Mouse (Mus musculus) layer of hippocampus, postnatal 14 days (tissue): ENCODE results near the gene Slc29a1. TPM values are rescaled to one million over a fixed set of nuclear protein-coding genes. Genes with fewer than 3 reads are reported as not detected.
A peak's percentile ranks its signal among the peaks of the same experiment; 100 is the strongest.

ENCODE experiments used
- DNase-seq, 2 experiments: peaks; one replicate each; pipeline ENCODE4 v3.0.0; 2021 to 2022; ENCODE audit warnings: low spot score in 2 of 2, mixed read lengths in 1 of 2
- total RNA-seq, 2 experiments: library from RNA; stranded (reverse); gene quantifications; 2 replicates each; pipeline ENCODE4 v1.2.3; 2021

Gene Slc29a1
- total RNA-seq, 2 experiments from 2014 or later = 17.5 to 22.9 TPM

DNA sequence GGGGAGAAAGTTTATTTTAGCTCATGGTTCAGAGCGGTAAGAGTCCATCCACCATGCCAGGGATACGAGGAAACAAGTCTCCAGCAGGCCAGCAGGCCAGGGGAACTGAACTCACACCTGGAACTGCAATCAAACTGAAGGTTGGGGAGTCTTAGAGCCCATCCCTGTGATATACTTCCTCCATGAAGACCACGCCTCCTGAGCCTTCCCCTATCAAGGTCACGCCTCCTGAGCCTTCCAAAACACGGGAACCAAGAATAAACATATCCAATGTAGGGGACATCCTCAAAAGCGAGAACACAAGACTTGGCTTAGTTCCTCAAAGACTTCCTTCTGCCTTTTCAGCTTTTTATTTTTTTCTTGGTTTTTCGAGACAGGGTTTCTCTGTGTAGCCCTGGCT, 13.5 kb upstream of the Slc29a1 start:
- no peak for DNase-seq

DNA sequence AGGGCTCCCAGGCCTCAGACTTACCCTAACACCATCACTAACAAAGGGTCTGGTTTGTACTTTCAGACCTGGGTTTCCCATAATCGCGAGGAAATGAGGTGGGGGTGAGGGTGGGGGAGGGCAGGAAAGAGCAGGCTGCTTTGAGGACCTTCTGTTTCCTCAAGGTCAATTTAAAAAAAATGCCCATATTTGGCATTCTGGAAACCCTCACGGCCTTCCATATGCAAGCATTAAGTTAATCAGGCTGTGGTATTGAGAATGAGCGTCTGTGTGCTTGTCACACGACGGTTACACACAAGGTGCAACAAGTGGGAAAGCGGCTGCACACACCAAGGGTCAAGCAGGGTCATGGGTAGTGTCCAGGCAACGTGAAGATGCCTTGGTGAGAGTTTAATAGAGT, 12.6 kb upstream of the Slc29a1 start:
- DNase-seq = no peak

DNA sequence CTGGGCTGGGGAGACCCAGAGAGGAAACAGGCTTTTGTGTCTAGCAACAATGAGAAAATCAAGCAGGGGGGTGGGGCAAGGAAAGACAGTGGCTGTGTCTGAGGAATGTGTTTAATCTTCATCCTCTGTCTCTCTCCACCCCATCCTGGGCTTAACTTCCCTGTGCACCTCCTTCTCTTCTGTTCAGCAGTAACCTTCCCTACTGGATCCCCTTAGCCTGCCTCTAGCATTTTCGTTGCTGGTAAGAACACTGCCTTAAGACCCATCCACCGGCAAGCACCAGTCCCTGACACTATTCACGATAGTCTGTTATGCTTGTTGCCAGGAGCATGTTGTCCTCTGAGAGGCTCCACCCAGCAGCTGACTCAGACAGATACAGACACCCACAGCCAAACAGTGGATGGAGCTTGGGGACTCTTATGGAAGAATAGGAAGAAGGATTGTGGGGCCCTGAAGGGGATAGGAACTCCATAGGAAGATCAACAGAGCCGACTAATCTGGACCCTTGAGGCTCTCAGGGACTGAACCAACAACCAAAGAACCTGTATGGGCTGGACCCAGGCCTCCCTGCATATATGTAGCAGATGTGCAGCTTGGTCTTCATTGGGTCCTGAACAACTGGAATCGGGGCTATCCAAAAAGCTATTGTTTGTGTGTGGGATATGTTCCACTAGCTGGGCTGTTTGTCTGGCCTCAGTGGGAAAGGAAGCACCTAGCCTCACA, 10.9 kb upstream of the Slc29a1 start:
- DNase-seq = no peak

DNA sequence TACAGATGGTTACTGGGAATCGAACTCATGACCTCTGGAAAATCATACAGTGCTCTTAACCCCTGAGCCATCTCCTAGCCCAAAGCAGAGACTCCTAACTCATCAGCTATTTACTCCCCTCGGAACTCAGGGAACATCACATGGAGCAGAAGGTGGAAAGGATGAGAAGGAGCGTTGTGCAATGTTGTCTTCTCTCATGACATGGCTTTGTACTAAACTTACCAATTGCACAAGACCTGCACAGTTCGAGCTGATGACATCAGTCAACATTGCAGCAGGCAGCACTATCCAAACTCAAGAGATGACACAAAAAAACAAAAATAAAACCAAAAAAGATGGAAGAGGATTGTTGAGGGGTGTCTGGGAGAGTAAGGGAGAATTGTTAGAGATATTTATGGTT, 9.0 kb upstream of the Slc29a1 start:
- DNase-seq = no peak

DNA sequence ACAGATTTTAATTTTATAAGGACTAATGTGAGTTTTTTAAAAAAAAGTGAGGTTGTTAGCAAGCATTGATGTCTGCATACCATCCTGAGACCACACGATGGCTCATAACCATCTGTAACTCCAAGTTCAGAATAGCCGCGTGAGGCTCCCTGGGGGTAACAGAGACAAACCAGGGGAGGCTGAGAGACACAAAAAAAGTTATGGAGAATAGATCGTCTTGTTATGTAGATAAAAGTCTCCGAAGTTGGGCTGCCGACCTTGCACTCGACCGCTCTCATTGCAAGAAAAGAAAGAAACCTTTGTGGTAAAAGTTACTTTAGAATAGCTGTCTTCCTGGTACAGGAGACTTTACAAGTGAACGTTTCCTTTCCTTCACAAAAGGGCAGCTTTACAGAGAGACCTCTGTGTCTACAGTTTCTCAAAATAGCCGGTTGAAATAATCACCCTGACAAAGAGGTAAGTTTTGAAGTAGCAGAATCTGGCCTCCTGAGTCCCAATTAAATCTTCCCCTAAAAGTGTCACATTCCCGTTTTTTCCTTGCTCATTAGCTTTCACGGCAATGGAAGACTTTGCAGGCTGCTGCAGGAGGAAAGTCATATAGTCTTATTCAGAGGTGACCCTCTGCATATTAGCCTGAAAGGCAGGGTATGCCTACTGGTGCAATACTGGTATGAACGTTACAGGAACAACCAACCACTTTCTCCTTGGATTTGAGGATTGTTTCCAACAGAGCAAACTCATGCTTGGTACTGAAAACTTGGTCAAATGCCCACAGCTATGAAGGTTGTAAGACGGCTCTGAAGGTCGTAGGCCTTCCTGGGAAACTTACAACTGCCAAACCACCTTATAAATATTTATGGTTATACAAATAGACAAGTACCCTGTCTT, 7.8 kb upstream of the Slc29a1 start:
- no peak for DNase-seq

DNA sequence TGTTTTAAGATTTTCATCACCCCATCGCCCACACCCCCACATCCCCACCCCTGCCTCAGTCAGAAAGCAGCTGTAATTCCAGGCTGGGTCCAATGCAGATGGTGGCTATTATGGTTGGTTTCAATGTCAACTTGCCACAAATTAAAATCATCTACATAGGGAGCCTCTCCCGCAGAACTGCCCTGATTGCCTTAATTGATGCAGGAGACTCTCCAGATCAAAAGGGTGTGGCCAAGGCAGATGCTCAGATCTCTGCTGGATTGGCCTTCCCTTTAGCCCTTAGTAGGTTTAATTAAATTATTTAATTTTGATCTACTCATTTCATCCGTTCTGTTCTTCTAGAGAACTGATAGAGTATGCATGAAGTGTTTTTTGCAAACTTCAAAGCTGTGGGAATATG, 3.6 kb upstream of the Slc29a1 start:
- no peak for DNase-seq

DNA sequence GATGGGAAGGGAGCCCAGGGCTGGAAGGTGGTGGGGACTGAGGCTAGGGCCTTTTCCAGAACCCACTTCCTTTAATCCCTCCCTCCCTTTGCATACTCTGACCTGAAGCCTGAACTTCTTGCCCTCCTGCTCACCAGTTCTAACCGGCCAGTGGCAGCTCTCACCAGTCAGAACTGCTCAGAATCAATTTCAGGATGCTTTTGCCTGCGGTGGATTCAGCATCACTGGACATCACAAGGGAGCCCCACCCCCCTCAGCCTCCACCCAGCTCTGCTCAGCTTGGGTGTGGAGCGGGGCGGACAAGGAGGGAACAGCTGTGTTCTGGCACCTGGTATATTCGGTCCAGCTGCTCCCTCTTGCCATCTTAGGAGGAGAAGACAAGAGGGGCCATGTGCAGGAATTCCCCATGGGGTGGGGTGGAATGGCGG, 2.5 kb upstream of the Slc29a1 start, which contains the start of gene Mymx:
Gene Mymx (minus strand): TSS at position 226 of the 428 bp plus-strand sequence.
- no peak for DNase-seq

DNA sequence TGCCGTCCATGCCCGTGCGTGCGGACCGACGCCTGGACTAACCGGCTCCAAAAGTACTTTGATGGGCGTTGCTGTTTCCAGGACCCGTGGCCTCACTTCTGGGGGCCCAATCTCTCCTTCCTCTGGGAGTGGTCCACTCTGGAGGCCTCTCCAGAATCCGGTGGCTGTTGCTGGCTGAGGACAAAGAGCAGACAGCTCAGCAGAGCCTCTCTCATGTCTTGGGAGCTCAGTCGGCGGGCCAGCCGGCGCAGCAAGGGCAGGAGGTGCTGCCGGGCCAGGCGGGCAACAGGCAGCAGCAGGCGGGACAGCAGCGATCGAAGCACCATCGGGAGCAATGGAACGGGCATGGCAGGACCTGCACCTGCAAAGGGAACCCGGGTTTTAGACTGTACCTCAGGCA, 1.9 kb upstream of the Slc29a1 start:
- DNase-seq = no peak

DNA sequence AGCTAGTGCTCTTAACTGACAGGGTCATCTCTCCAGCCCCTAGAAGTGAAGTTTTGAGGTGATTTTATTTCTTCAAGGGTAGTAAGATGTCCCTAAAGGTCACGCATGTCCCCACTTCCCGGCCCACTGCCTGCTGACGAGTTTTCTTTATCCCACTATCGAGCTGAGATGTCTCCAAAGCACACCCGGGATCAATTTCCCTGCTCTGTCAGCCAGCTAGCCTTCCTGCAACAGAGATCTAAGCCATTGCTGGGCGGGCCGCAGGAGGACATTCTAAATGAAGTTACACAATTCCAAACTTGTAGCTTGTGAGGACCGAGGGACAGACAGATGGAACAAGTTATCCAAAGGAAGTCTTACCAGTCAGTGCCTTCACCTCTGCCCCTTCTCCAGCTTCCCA, 861 bp upstream of the Slc29a1 start:
- DNase-seq = no peak

DNA sequence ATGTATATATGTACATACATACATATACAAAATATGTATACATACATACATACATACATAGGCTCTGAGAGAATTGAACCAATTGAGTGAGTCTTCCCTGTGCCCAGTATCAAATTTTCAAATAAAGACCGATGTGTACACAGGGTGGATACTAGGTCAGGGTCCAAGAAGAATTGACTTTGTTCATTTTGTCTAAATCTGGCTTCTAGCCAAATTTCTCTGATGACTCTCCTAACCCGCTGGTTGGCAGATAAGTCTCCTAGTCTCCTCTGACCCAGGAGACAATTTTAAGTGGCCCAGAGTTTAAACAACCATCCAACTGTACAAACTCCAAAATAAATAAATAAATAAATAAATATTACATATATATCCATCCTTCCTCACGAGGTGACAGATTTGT, 515 bp downstream of the Slc29a1 start:
- DNase-seq = no peak

DNA sequence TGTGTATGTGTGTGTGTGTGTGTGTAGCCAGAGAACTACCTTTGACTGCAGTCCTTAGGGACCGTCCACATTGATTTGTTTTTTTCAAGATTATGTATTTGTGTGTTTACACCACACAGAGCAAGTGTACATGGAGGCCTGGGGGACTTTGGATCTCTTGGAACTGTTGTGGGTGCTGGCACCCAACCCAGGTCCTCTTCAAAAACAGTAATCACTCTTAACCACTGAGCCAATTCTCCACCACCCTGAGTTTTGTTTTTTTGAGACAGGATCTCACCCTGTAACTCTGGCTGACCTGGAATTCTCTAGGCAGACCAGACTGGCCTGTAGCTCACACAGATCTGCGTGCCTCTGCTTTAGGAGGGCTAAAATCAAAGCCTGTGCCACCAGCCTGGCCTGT, 1.0 kb downstream of the Slc29a1 start:
- no peak for DNase-seq

DNA sequence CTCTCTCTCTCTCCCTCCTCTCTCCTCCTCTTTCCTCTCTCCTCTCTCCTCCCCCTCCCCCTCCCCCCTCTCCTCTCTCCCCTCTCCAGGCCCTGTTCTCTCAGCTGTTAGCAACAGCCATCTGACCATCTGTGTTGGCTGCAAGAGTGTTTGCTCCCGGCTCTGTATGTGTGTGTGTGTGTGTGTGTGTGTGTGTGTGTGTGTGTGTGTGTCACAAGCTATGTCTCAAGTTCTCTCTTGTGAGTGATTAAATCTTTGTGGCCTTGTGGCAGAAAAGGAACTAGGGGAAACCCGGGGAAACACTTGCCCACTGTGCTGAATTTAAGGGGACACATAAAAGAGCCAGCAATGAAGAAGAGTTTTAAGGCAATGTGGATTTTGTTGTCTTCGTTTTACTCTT, 1.6 kb downstream of the Slc29a1 start:
- no peak for DNase-seq

DNA sequence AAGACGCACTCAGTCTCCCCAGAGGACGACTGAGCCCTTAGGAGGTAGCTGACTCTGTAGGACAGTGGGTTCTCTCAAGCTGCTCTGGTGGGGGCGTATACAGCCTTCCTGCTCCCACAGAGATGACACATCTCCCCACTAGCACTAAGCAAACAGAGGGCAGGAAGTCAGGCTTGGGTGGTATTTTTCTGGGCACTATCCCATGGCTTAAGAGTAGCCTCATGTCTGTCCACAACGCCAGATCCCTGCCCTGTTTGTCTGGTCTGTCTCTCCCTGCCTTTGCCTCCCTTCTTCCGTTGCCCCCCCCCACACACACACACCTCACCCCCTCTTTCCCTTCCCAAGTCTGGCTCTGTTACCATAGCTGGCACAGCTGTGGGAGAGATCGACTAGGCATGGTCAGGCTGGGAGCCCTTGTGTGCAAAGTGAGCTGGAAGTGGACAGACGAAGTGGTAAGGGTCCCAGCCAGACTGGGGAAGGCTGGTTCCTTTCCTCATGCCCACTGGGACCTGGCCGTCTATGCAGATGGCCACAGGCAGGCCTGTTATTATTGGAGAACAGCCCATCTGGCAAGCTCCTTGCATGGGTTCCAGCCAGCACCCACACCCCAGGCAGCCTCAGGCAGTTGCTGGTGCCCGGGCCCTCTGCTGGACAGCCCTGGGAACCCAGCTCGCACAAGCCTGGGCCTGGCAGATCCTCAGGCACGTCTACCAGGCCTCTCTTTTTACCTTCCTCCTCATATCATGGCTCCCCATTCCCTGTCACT, 2.6 kb downstream of the Slc29a1 start:
- DNase-seq = peak; percentile 66 to 81

DNA sequence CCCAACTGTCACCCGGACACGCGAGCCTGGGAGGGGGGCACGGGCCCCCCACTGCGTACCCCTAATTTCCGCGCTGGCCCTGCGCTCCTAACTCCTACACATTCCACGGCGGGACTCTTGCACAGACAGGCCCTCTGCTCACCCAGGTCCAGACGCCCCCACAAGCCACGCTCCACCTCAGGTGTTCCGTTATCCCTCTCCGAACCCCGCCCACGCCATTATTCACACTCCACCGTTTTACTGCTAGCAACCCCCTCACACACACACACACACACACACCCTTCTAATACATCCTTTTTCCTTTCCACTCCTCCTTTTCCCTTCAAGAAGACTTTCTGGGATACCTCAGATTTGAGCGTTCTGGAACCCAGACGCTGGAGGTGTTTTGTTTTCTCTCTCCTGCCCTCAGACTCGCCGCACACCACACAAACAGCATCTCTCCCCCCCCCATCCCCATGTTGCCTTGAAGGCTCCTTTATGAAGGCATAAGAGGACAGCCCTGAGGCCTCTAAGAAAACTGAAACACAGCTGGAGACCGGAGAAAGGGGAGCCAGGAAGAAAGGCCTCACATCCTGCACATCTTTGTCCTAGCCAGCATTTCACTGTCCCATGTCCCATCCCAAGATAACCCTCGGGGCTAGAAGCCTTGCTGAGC, 3.5 kb downstream of the Slc29a1 start:
- no peak for DNase-seq

DNA sequence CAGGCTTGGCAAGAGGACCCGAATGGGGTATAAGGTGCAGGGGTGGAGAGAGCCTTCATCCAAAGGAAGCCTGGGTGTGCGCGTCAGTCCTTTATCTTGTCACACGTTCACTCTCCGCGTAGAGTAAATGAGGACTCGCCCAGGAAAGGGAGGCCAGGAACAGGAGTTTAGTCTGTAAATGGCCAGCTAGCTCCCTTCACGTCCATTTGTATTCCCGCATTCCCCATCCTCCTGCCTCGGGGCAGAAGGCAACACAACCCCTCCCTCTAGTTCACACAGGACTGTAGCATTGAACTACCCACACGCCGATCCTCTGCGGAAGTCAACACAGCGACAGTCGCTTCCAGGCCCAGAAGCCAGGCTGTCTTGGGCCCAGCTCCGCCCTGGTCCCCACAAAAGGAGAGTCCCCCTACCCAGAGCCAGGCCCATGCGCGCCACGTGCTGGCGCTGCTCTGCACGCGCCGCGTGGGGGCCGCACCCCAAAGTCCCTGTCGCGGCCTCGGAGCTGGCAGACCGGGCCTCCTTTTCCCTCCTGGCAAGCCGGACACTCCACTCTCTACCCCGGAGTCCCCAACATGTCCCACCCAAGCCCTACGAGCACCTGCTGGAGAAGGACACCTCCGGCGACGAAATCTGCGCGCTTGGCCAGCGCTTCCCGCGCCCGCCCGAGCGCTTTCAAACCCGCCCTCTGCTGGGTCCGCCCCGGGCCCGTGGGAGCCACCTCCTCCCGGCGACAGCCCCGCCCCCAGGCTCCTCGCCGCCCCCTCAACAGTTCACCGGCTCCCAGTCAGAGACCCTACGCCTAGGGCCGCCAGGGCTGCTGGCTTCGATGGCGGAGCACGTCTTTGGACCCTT, 4.3 kb downstream of the Slc29a1 start:
- no peak for DNase-seq

DNA sequence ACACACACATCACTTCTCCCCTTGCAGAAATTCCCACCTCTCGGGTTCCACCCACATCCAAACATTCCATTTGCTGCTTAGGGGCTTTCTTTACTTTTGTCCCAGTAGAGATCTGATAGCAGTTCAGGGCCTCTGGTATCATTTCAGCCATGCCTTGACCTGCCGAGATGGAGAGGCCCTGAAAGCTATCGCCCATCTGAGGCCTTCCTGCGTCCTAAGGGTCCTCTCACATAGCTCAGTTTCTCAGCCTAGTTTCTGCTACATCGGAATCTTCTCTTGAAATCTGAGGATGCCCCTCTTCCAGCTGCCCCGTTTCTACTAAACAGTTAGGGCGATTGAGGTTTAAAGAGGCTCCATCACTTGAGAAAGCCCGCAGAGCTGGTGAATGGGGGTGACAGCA, 5.2 kb downstream of the Slc29a1 start:
- no peak for DNase-seq

DNA sequence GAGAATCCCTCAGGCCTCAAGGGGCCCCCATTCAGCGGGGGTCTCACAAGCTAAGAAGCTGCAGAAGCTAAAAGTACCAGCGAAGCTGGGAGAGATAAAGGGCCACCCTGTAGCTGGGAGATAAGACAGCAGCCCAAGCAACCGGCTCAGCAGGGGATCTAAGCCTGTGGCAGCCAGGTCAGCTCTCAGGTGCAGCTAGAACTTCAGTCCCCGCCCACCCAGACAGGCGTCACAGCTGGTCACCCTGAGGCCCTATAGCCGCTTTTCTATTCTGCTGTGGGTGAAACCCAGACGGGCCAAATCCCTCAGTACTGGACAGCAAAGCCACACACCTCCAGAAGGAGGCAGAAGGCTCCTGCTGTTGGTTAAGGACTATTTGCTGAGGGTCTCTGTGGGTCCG, 5.9 kb downstream of the Slc29a1 start:
- peak in 1 of 2 experiments; percentile 4 for DNase-seq

DNA sequence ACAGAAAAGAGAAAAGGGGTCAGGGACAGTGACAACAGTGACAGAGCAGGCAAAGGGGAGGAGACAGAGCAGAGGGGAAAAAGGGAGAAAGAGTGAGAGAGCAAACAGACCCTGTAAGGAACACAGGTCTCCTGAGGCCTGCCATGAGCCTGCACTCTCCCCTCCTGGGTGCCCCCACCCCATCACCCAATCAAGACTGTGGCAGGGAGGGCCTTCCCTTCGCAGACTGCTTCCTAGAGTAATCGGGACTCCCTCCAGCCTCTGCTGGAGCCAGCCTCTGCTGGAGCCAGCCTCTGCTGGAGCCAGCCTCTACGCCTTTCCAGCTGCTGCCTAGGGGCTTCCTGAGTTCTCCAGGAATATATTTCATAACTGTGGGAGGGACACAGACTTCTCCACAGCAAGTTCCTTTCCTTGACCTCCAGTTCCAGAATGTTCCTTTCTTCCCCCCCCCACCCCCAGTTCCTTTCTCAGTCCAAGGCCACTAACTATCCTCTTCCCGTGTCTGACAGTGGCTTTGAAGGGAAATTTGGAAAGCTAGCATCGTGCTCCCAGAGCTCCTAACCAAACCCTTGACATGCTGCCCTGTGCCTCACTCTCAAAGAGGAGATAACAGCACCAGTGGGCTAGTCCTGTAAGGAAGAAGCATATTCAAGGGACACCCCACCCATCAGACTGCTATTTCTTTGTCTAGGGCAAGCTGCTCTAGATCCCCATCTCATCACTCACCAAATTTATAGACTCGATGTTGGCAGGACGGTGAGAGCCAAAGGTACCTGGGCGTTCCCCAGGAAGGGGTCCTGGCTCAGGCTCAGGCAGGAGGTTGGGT, 6.6 kb downstream of the Slc29a1 start:
- DNase-seq = no peak
